ENCODE assay signal across 15 mouse cellular contexts in the genomic region with DNA sequence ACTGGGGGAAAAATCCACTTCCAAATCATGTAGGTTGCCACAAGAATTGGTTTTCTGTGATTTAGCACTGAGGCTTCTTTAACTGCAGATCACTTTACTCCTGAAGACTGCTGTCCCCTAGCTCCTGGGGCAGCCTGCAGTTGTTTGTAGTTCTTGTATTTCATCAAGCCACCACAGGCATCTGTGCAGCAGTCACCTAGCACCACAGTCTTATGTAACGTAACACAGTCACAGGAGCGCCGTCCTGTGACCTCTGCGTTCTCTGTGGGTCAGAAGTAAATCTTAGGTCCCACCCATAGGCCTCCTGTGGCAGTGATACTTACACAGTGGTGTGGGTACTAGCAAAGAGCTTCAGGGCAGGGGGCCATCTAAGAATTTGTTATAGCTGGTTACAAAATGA. TPM values are rescaled to one million over a fixed set of nuclear protein-coding genes. Genes with fewer than 3 reads are reported as not detected.
DNase-seq lines count a peak whose midpoint lies in the region; ATAC-seq lines count a peak whose summit lies in the region.
"Had no signal": no experiment of that assay in that cellular context is flagged by ENCODE, and none has a peak within 500 bp of the region (broad histone marks: within the 10 kb centered on the region; RNA-seq: fewer than 3 reads in every experiment).

No protein-coding gene starts in this region.

- 0 out of 2 replicates have a peak overlapping the region, but pooled peaks have one; percentile 25 for H3K27ac ChIP-seq in heart, embryonic 11.5 days (ENCODE audit: low read depth, low read length)
- H3K27ac ChIP-seq in kidney, embryonic 16.5 days (ENCODE audit: low read length), result no peak overlapping the region
- H3K27ac ChIP-seq in brown adipose tissue, adult 24 weeks (replicated peaks; ENCODE audit: low read depth, low read length), result peak overlapping the region; percentile 70
- H3K27ac ChIP-seq in hindbrain, embryonic 12.5 days, result no peak overlapping the region
- H3K27ac ChIP-seq: embryonic facial prominence, embryonic 13.5 days; hindbrain, embryonic 13.5 days had no signal

- no peak for ATAC-seq in heart, embryonic 11.5 days (replicated peaks; ENCODE audit: insufficient number of reproducible peaks, low FRiP score, low TSS enrichment)
- ATAC-seq in kidney, embryonic 16.5 days (ENCODE audit: low FRiP score, low TSS enrichment), result 0 out of 2 replicates have a peak, but pooled peaks have one; percentile 23
- ATAC-seq in megakaryocyte progenitor cell, adult 5-6 weeks (replicated peaks; ENCODE audit: poor library complexity), result peak; percentile 22; the same call in 1 of the 2 replicates
- ATAC-seq in hindbrain, embryonic 12.5 days (ENCODE audit: low FRiP score), result no peak
- ATAC-seq: activated CD4-positive, CD25-positive, alpha-beta regulatory T cell, adult 4 months; CD4-positive, CD25-positive, alpha-beta regulatory T cell, adult 4 months had no signal

- peaks cover 27% of the 10 kb centered on the region for H3K4me1 ChIP-seq in heart, embryonic 11.5 days (ENCODE audit: control insufficient read depth, insufficient read depth, low read length)
- no peaks in the 10 kb centered on the region for H3K4me1 ChIP-seq in kidney, embryonic 16.5 days (ENCODE audit: insufficient read depth, low read length)
- peaks cover 11% of the 10 kb centered on the region for H3K4me1 ChIP-seq in brown adipose tissue, adult 24 weeks (ENCODE audit: control insufficient read depth, insufficient read depth, insufficient read length, low read length)
- H3K4me1 ChIP-seq in hindbrain, embryonic 12.5 days, result no peaks in the 10 kb centered on the region

- no peak overlapping the region for H3K4me3 ChIP-seq in heart, embryonic 11.5 days (ENCODE audit: low read depth, low read length)
- no peak overlapping the region for H3K4me3 ChIP-seq in kidney, embryonic 16.5 days (ENCODE audit: low read length)
- H3K4me3 ChIP-seq in brown adipose tissue, adult 24 weeks (ENCODE audit: insufficient read depth, low read depth, low read length), result no peak overlapping the region
- no peak overlapping the region for H3K4me3 ChIP-seq in hindbrain, embryonic 12.5 days
- H3K4me3 ChIP-seq: embryonic facial prominence, embryonic 13.5 days; hindbrain, embryonic 13.5 days had no signal

- no peaks in the 10 kb centered on the region for H3K27me3 ChIP-seq in heart, embryonic 11.5 days (ENCODE audit: control insufficient read depth, insufficient read depth, low read length)
- H3K27me3 ChIP-seq in kidney, embryonic 16.5 days (ENCODE audit: insufficient read depth, low read length), result no peaks in the 10 kb centered on the region
- no peaks in the 10 kb centered on the region for H3K27me3 ChIP-seq in hindbrain, embryonic 12.5 days
- H3K27me3 ChIP-seq: embryonic facial prominence, embryonic 13.5 days; hindbrain, embryonic 13.5 days had no signal

- no peaks in the 10 kb centered on the region for H3K36me3 ChIP-seq in heart, embryonic 11.5 days (ENCODE audit: control insufficient read depth, insufficient read depth, low read length)
- H3K36me3 ChIP-seq in kidney, embryonic 16.5 days (ENCODE audit: insufficient read depth, low read length), result 0 out of 2 replicates have a peak, but pooled peaks cover 3% of the 10 kb centered on the region
- no peaks in the 10 kb centered on the region for H3K36me3 ChIP-seq in hindbrain, embryonic 12.5 days
- H3K36me3 ChIP-seq: hindbrain, embryonic 13.5 days had no signal

- H3K9me3 ChIP-seq in heart, embryonic 11.5 days (replicated peaks; ENCODE audit: control insufficient read depth, low read length), result no peaks in the 10 kb centered on the region
- no peaks in the 10 kb centered on the region for H3K9me3 ChIP-seq in kidney, embryonic 16.5 days (ENCODE audit: low read length)
- no peaks in the 10 kb centered on the region for H3K9me3 ChIP-seq in hindbrain, embryonic 12.5 days (replicated peaks)
- H3K9me3 ChIP-seq: embryonic facial prominence, embryonic 13.5 days; hindbrain, embryonic 13.5 days had no signal

- DNase-seq in heart, adult 18-20 months, result no peak
- no peak for DNase-seq in kidney, postnatal 14 days
- DNase-seq: adrenal gland, postnatal 36 days; cerebellum, postnatal 14 days; kidney, adult 11 months had no signal

- H3K4me2 ChIP-seq in heart, embryonic 11.5 days, result no peak overlapping the region
- no peak overlapping the region for H3K4me2 ChIP-seq in kidney, embryonic 16.5 days (replicated peaks; ENCODE audit: low read depth, low read length)
- no peak overlapping the region for H3K4me2 ChIP-seq in hindbrain, embryonic 12.5 days (replicated peaks)
- H3K4me2 ChIP-seq: embryonic facial prominence, embryonic 13.5 days; hindbrain, embryonic 13.5 days; midbrain, embryonic 11.5 days had no signal

- no peak overlapping the region for H3K9ac ChIP-seq in heart, embryonic 11.5 days (ENCODE audit: low read depth, low read length)
- H3K9ac ChIP-seq in kidney, embryonic 16.5 days (replicated peaks; ENCODE audit: low read length), result no peak overlapping the region
- no peak overlapping the region for H3K9ac ChIP-seq in hindbrain, embryonic 12.5 days
- H3K9ac ChIP-seq: embryonic facial prominence, embryonic 13.5 days; hindbrain, embryonic 13.5 days had no signal

- 52% methylated on average over 4 of the region's 4 CpGs for WGBS in heart, embryonic 11.5 days (ENCODE audit: insufficient replicate concordance)
- WGBS in kidney, embryonic 16.5 days, result 33% methylated on average over 4 of the region's 4 CpGs
- WGBS in hindbrain, embryonic 12.5 days, result 73% methylated on average over 4 of the region's 4 CpGs

RNA-seq across cellular contexts. Expression of gene Lrrfip2, which starts 10.4 kb away (rescaled TPM):
- 51.9 and 55.6 TPM in 2 replicates for polyA plus RNA-seq in heart, embryonic 11.5 days (2014; fragmentation: Nextera tagmentation; extraction: Ambion mirVana)
- 10 to 100 TPM; 87.3 to 89.0 TPM for total RNA-seq in heart, adult 18-20 months (2021)
- polyA plus RNA-seq in kidney, embryonic 16.5 days (2015; fragmentation: Nextera tagmentation; extraction: Ambion mirVana), result 37.8 and 38.2 TPM in 2 replicates
- polyA plus RNA-seq in brown adipose tissue, adult 24 weeks (2012; ENCODE audit: insufficient read depth, insufficient read length, missing spikeins), result 36.9 and 43.5 TPM in 2 replicates
- total RNA-seq in megakaryocyte progenitor cell, adult 5-6 weeks (2015), result 43.9 and 48.3 TPM in 2 replicates
- 66.8 and 74.0 TPM in 2 replicates for total RNA-seq in megakaryocyte progenitor cell, adult 5-6 weeks (2017)
- 50.5 and 53.7 TPM in 2 replicates for polyA plus RNA-seq in hindbrain, embryonic 12.5 days (2016; fragmentation: Nextera tagmentation; extraction: Ambion mirVana)

Comparison
In these comparisons a context has a peak if more than half of its experiments do, and no peak if none do; other contexts are left out.
1. ATAC-seq: peak in kidney, embryonic 16.5 days (single experiment) and megakaryocyte progenitor cell, adult 5-6 weeks (single experiment); none in heart, embryonic 11.5 days (single experiment) and hindbrain, embryonic 12.5 days (single experiment).
2. H3K27ac ChIP-seq: peak in heart, embryonic 11.5 days (single experiment) and brown adipose tissue, adult 24 weeks (single experiment); none in kidney, embryonic 16.5 days (single experiment) and hindbrain, embryonic 12.5 days (single experiment).